Mouse (Mus musculus): ENCODE measurements around the gene Gm5127.

DNA sequence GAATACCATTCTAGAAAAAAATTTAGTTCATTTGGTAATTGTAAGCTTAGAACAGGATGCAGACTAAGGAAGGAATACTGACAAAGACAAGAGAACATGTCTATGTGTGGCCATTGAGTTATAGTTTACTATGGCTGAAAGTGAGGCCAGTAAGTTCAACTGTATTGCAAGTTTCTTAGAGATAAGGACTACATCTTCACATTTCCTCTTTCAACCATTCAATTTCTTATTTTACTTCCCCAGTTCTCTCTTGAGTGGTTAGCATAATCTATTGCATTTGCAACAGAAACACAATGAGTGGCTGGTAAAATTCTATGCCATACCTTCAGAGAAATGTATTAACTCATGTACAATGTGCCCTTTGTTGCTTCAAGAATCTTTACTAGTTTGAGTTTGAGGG is 10.9 kb downstream of the Gm5127 start:
- no peak for TF ChIP-seq CTCF (IDR thresholded peaks at IDR 0.05; ENCODE audit: control insufficient read depth, insufficient read depth, low read length)
- no peak for TF ChIP-seq POLR2A (IDR thresholded peaks at IDR 0.05; ENCODE audit: borderline replicate concordance, control insufficient read depth, low read depth, low read length)
